In the genomic region with DNA sequence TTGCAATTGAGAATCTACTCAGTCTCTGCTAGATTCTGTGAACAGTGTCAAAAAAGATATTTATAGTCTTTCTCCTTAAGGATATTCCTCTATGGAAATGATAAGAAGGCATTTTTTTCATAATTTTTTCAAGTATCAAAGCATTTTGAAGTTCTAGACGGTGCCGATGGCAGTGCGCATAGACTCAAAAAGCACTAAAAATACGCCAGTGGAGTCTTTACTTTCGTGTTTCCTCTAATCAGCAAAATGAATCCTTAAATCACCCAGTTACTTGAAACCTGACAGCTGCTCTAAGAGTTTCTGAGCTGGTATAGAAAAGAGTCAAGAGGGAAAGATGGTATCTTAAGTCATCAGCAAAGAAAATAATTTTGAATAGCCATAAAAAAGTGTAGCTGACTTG, we compare ENCODE assay signal across 28 mouse cellular contexts.
"Had no signal": no experiment of that assay in that cellular context is flagged by ENCODE, and none has a peak within 500 bp of the region (broad histone marks: within the 10 kb centered on the region; RNA-seq: fewer than 3 reads in every experiment).

No protein-coding gene starts in this region.

- H3K4me3 ChIP-seq: embryonic facial prominence, embryonic 10.5 days; embryonic facial prominence, embryonic 12.5 days; embryonic facial prominence, embryonic 13.5 days; embryonic facial prominence, embryonic 15.5 days; erythroblast, embryonic 14.5 days; forebrain, embryonic 12.5 days; forebrain, embryonic 13.5 days; forebrain, embryonic 15.5 days; gastrocnemius, adult 2 months; heart, adult 2 months; heart, embryonic 10.5 days had no signal

- DNase-seq: cerebellum, adult 2 months; cerebellum, adult 8-10 months; cerebellum, adult 9-10 months; cerebellum, postnatal 10 days; cerebellum, postnatal 14 days; cerebellum, postnatal 25 days; cerebellum, postnatal 36 days; embryo, embryonic 11 days; gastrocnemius, adult 2 months; gastrocnemius, postnatal 10 days; gastrocnemius, postnatal 14 days; gastrocnemius, postnatal 25 days; gastrocnemius, postnatal 36 days; heart, adult 11 months; heart, adult 18-20 months; heart, adult 2 months had no signal

- H3K4me1 ChIP-seq: embryonic facial prominence, embryonic 12.5 days; embryonic facial prominence, embryonic 13.5 days; embryonic facial prominence, embryonic 15.5 days; heart, embryonic 10.5 days had no signal

- H3K27ac ChIP-seq: embryonic facial prominence, embryonic 10.5 days; embryonic facial prominence, embryonic 12.5 days; embryonic facial prominence, embryonic 13.5 days; embryonic facial prominence, embryonic 15.5 days; forebrain, embryonic 12.5 days; forebrain, embryonic 13.5 days; forebrain, embryonic 15.5 days; gastrocnemius, adult 2 months; heart, adult 2 months; heart, embryonic 10.5 days had no signal

- H3K9ac ChIP-seq: embryonic facial prominence, embryonic 12.5 days; embryonic facial prominence, embryonic 13.5 days; embryonic facial prominence, embryonic 15.5 days; forebrain, embryonic 12.5 days; forebrain, embryonic 13.5 days; forebrain, embryonic 15.5 days had no signal

- H3K9me3 ChIP-seq: embryonic facial prominence, embryonic 10.5 days; embryonic facial prominence, embryonic 12.5 days; embryonic facial prominence, embryonic 13.5 days; embryonic facial prominence, embryonic 15.5 days; forebrain, embryonic 12.5 days; forebrain, embryonic 13.5 days; forebrain, embryonic 15.5 days; heart, embryonic 10.5 days had no signal

- H3K4me2 ChIP-seq: embryonic facial prominence, embryonic 12.5 days; embryonic facial prominence, embryonic 13.5 days; embryonic facial prominence, embryonic 15.5 days; forebrain, embryonic 12.5 days; forebrain, embryonic 13.5 days; forebrain, embryonic 15.5 days; heart, embryonic 11.5 days had no signal

- H3K27me3 ChIP-seq: embryonic facial prominence, embryonic 12.5 days; embryonic facial prominence, embryonic 13.5 days; embryonic facial prominence, embryonic 15.5 days; forebrain, embryonic 12.5 days; forebrain, embryonic 13.5 days; forebrain, embryonic 15.5 days had no signal

- ATAC-seq: forebrain, embryonic 13.5 days; forebrain, embryonic 14.5 days; forebrain, embryonic 15.5 days; forebrain, embryonic 16.5 days had no signal

- H3K36me3 ChIP-seq: embryonic facial prominence, embryonic 10.5 days; embryonic facial prominence, embryonic 12.5 days; embryonic facial prominence, embryonic 13.5 days; embryonic facial prominence, embryonic 15.5 days; forebrain, embryonic 12.5 days; forebrain, embryonic 15.5 days; heart, embryonic 10.5 days had no signal
